Mouse (Mus musculus) forebrain, postnatal 0 days (tissue): ENCODE data around the gene Rfc3. TPM values are rescaled to one million over a fixed set of nuclear protein-coding genes. Genes with fewer than 3 reads are reported as not detected.
"Not testable (repeated sequence)": the region's sequence is repeated elsewhere in the genome, so short reads cannot be mapped to it uniquely, and the experiment has no call there.

Experiments
- ATAC-seq: fragments of 200-750 bp; cut with Nextera tagmentation; 2 replicates; pipeline ENCODE4 v1.8.0; 2017; ENCODE audit warnings: mild to moderate bottlenecking, moderate library complexity
- DNase-seq: peaks from one replicate; pipeline ENCODE4 v3.0.0-alpha.2; 2015
- H3K27ac ChIP-seq: fragments of 300-500 bp; sonication (generic); 2 replicates; pipeline ENCODE4 v1.5.1; 2014; ENCODE audit warnings: low read depth, mild to moderate bottlenecking, antibody characterized with exemption, low read length, moderate library complexity, mixed read lengths
- H3K27me3 ChIP-seq: fragments of 300-500 bp; sonication (generic); 2 replicates; pipeline ENCODE4 v1.6.1; 2014; ENCODE audit warnings: mild to moderate bottlenecking, low read length, mixed read lengths; ENCODE audit not compliant: insufficient read depth
- H3K36me3 ChIP-seq: fragments of 300-500 bp; sonication (generic); 2 replicates; pipeline ENCODE4 v1.6.1; 2014; ENCODE audit warnings: mild to moderate bottlenecking, moderate library complexity; ENCODE audit not compliant: insufficient read depth
- H3K4me1 ChIP-seq: fragments of 300-500 bp; sonication (generic); 2 replicates; pipeline ENCODE4 v1.6.1; 2014; ENCODE audit warnings: antibody characterized with exemption; ENCODE audit not compliant: insufficient read depth
- H3K4me2 ChIP-seq: fragments of 300-500 bp; sonication (generic); 2 replicates; pipeline ENCODE4 v1.6.1; 2014; ENCODE audit warnings: low read depth, mild to moderate bottlenecking, moderate library complexity
- H3K4me3 ChIP-seq: fragments of 300-500 bp; sonication (generic); 2 replicates; pipeline ENCODE4 v1.5.1; 2014; ENCODE audit warnings: low read depth, low read length, mixed read lengths
- H3K9ac ChIP-seq: fragments of 300-500 bp; sonication (generic); 2 replicates; pipeline ENCODE4 v1.6.1; 2014; ENCODE audit warnings: mild to moderate bottlenecking
- H3K9me3 ChIP-seq: fragments of 300-500 bp; sonication (generic); 2 replicates; pipeline ENCODE4 v1.6.1; 2016; ENCODE audit warnings: low read length
- CTCF ChIP-seq: sonication (generic); IDR thresholded peaks from 2 replicates; pipeline ENCODE4 v1.5.1; 2016; ENCODE audit warnings: antibody characterized with exemption, control low read depth, low read depth
- WGBS: fragments of 180-500 bp; shearing (Covaris S2); extraction: QIAGEN DNeasy Blood & Tissue Kit; methylation state at CpG from one replicate; pipeline ENCODE4 v1.1.7; 2014; 5-methylcytosine and 5-hydroxymethylcytosine counted together
- polyA plus RNA-seq: library from polyadenylated mRNA; unstranded; fragments of >200 nt; fragmentation: Nextera tagmentation; extraction: Ambion mirVana; gene quantifications from 2 replicates; pipeline ENCODE4 v1.2.1, GENCODE M21; 2015
- total RNA-seq: library from RNA; depleted of rRNA; stranded (reverse); fragments of >200 nt; gene quantifications from 2 replicates; pipeline ENCODE4 v1.2.3, GENCODE M21; 2014; rRNA removed

Gene Rfc3
- 40.8 and 45.3 TPM in 2 replicates for total RNA-seq
- 62.7 and 74.6 TPM in 2 replicates for polyA plus RNA-seq

- no peaks in the 10 kb centered on the region for H3K9me3 ChIP-seq
- 3% methylated on average over 41 of the region's 42 CpGs for WGBS
- H3K4me3 ChIP-seq = peak within 1 kb of the TSS; percentile 75
- H3K4me1 ChIP-seq = no peaks in the 10 kb centered on the region
- ATAC-seq (peak; percentile 99), DNase-seq (peak; percentile 97)
- peak within 1 kb of the TSS; percentile 76 for H3K27ac ChIP-seq
- H3K27me3 ChIP-seq = no peaks in the 10 kb centered on the region
- H3K9ac ChIP-seq = peak within 1 kb of the TSS; percentile 62
- TF ChIP-seq CTCF = peak; percentile 90
- peak within 1 kb of the TSS; percentile 60 for H3K4me2 ChIP-seq
- H3K36me3 ChIP-seq = peaks cover 28% of the 10 kb centered on the region
Observed at GRCm38 (mm10) chr5:151650700-151651410, at the start of gene Rfc3. TSS of gene Rfc3 (minus strand) at chr5:151651242.

GRCm38 (mm10) chr5:151693636-151694035 lies 42.6 kb upstream of the Rfc3 start:
- H3K9ac ChIP-seq, H3K4me3 ChIP-seq, H3K27me3 ChIP-seq, H3K4me2 ChIP-seq, H3K27ac ChIP-seq, DNase-seq, ATAC-seq, H3K9me3 ChIP-seq, H3K4me1 ChIP-seq, H3K36me3 ChIP-seq: not testable (repeated sequence)
- 89% methylated on average over 13 of the region's 13 CpGs for WGBS

GRCm38 (mm10) chr5:151686606-151687525 lies 35.8 kb upstream of the Rfc3 start:
- no peak overlapping the region for H3K27ac ChIP-seq
- H3K4me1 ChIP-seq = no peaks in the 10 kb centered on the region
- ATAC-seq (peak; percentile 99), DNase-seq (peak; percentile 81)
- TF ChIP-seq CTCF = peak; percentile 75
- no peak overlapping the region for H3K9ac ChIP-seq
- H3K9me3 ChIP-seq = no peaks in the 10 kb centered on the region
- 27% methylated on average over 15 of the region's 15 CpGs for WGBS
- no peaks in the 10 kb centered on the region for H3K36me3 ChIP-seq
- 0 out of 2 replicates have a peak overlapping the region, but pooled peaks have one; percentile 9 for H3K4me3 ChIP-seq
- no peaks in the 10 kb centered on the region for H3K27me3 ChIP-seq
- H3K4me2 ChIP-seq = peak overlapping the region; percentile 29

- ATAC-seq = no peak
Observed at GRCm38 (mm10) chr5:151662207-151662606, 11.2 kb upstream of the Rfc3 start.

GRCm38 (mm10) chr5:151651411-151651784 lies 356 bp upstream of the Rfc3 start:
- Histone ChIP-seq H3K9ac (no peak overlapping the region), H3K27me3 (no peaks in the 10 kb centered on the region), H3K9me3 (no peaks in the 10 kb centered on the region), H3K4me2 (peak overlapping the region; percentile 60; the same call in 1 of the 2 replicates), H3K27ac (peak overlapping the region; percentile 76), H3K36me3 (peaks cover 22% of the 10 kb centered on the region), H3K4me3 (peak overlapping the region; percentile 75; the same call in 1 of the 2 replicates), H3K4me1 (no peaks in the 10 kb centered on the region)
- ATAC-seq (no peak), DNase-seq (no peak)
- TF ChIP-seq CTCF = no peak
- WGBS = 65% methylated on average over 3 of the region's 3 CpGs

More at GRCm38 (mm10) chr5:151662207-151662606, 11.2 kb upstream of the Rfc3 start:
- Histone ChIP-seq H3K27me3 (no peaks in the 10 kb centered on the region), H3K27ac (no peak overlapping the region), H3K36me3 (no peaks in the 10 kb centered on the region), H3K4me2 (no peak overlapping the region), H3K9ac (no peak overlapping the region), H3K9me3 (no peaks in the 10 kb centered on the region), H3K4me1 (no peaks in the 10 kb centered on the region), H3K4me3 (no peak overlapping the region)
- no peak for TF ChIP-seq CTCF
- no peak for DNase-seq
- WGBS = 93% methylated on average over 4 of the region's 4 CpGs

- H3K9me3 ChIP-seq = no peaks in the 10 kb centered on the region
- peak; percentile 11 for DNase-seq
- no peak for ATAC-seq
- H3K36me3 ChIP-seq = peaks cover 72% of the 10 kb centered on the region
- H3K27ac ChIP-seq = no peak overlapping the region
- 92% methylated on average over 7 of the region's 7 CpGs for WGBS
- no peak overlapping the region for H3K4me2 ChIP-seq
- no peaks in the 10 kb centered on the region for H3K27me3 ChIP-seq
- peak; percentile 56 for TF ChIP-seq CTCF
- no peaks in the 10 kb centered on the region for H3K4me1 ChIP-seq
- H3K4me3 ChIP-seq = no peak overlapping the region
- H3K9ac ChIP-seq = no peak overlapping the region
Observed at GRCm38 (mm10) chr5:151644845-151645244, 6.2 kb downstream of the Rfc3 start.
